Mouse (Mus musculus) ovary, postnatal 10 days (tissue): ENCODE measurements at regions not wholly inside any gene's neighbourhood (a gene's known extent, or its start where the extent isn't known, plus 50 kb on each side); places are given as distances from the start of the nearest gene placed in this dataset.

Experiments used
- DNase-seq: peaks from one replicate; pipeline ENCODE4 v3.0.0; 2022; ENCODE audit warnings: low spot score

- no peak for DNase-seq
These were observed 227.8 kb upstream of the Meis1 start for GRCm38 (mm10) chr11:19246390-19247114.

GRCm38 (mm10) chr11:19253605-19254004 lies 234.8 kb upstream of the Meis1 start:
- DNase-seq = no peak

DNA sequence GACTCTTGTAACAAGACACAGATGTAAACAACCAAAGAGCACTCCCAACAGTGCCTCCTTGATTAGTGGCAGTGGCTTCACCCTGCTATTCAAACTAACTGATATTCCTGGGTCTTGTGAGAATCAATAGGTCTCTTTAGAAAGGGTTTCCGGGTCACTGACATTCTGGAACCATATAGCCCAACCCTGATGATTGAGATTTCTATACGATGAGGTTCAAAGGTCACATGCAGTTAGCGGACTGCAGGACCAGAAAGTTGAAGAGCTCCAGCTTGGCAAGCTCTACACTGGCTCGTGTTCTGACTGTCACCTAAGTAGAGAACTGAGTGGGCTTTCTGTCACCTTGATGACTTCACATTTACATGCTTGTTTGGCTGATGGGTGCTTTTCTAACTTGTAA lies 235.4 kb upstream of the Meis1 start:
- no peak for DNase-seq

DNA sequence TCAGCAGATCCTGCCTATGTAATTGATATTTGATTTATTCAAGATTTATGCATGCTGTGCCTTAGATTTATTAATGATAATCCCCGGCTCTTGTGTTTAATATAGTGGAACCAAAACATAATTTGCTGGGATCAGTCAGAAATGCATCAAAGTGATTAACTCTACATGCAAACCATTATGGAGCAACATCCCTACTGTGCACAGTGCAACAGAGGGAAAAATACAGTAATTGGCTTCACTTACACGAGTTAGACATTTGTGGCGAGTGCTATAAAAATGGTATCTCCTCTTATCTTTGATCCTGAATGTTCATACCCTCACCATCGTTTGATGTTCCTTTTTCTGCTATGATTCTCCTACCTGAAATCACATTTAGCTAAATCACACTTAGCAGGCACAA lies 238.8 kb upstream of the Meis1 start:
- no peak for DNase-seq

DNA sequence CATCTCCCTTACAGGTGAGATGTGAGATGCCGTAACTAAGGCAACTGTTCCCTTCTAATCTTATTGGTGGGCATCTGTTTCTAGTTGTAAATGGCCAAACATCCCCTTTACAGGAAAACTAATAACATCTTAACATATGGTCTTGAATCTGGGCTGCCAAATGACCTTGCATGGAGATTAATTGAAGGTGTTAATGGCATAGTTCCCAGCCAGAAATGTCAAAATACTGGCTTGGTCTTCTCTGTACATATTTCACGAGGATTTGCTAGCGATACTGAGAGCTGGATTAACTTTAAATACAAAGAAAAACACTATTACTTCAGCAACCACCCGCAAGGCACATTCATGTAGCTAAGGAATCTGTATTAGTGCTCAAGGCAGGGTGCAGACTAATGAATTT lies 244.0 kb upstream of the Meis1 start:
- no peak for DNase-seq

DNA sequence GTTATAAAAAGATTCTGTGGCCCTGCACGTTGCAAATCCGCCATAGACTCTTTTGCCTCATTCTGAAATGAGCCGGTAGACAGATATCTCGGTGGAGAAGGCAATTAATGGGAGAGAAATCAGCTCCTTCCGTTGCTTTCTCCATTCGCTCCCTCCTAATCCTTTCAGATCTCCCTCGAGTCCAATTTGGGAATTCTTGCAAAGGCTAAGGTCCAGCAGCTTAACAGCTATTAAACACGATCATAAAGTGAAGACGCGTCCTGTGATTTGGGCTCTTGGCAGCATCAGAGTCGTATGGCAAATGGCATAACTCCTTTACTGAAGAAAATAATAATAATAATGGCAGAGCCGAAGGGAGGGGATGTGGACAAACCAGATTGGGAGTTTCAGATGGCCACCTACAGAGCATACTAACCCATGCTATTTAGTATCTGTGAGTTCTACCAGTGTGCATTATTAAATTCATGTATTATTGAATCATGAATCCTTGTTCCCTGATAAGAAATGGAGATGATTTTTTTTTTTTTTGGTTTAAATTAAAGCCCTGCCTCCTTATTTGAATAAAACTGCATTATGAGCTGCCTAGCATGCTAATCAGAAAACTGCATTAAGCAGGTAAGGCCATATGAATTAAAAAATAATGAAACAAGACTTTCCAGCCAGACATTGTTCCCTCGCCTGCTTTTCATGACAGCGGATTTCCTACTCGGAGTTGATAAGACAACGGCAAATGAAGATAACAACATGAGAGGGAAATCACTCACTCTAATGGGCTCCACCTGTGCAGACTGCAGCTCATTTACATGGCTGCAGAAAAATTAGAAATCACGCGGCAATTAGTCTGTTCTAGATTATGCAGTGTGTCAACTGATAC lies 246.2 kb upstream of the Meis1 start:
- DNase-seq = no peak

GRCm38 (mm10) chr11:19265672-19265972 lies 246.8 kb upstream of the Meis1 start:
- DNase-seq = no peak

- DNase-seq = no peak
These were observed 272.2 kb upstream of the Meis1 start for GRCm38 (mm10) chr11:19290971-19291370.

DNA sequence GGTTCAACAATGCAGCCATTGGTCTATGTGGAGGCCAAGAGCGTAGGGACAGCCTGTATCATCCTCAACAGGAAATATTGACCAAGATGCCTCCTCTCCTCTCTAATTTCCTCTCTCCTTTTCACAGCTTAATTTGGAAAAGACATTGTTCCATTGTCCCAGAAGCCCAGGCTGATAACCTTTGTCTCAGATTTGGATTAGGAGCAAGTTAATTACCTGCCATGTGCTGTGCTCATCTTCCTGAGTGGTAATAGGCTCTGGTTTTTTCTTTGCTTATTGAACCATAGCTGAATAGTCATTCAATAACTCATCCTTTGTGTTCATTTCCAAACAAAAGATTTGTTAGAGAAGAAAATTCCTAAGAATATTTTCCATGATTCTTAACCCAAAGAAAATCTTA lies 280.6 kb upstream of the Meis1 start:
- no peak for DNase-seq

- DNase-seq = no peak
These were observed 287.9 kb upstream of the Meis1 start for GRCm38 (mm10) chr11:19306687-19307086.

GRCm38 (mm10) chr11:19330685-19331239 lies 312.0 kb upstream of the Meis1 start:
- DNase-seq = no peak

DNA sequence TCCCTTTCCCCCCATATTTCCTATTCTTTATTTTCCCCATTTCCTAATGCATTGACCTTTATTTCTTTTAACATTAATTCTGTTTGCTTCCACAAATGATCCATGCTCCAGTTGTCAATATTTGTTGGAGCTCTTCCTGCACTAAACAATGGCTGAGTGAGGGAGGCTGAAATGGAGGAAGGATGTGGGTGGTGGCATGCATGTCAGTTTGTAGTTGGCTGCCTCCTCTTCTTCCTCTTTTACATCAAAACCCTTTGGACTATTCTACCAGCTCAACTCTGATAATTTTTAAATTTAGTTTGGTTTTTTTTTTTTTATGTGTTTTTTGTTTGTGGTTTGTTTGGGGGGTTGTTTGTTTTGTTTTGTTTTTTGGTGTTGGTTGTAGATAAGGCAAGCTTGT lies 313.5 kb upstream of the Meis1 start:
- no peak for DNase-seq

GRCm38 (mm10) chr11:19332727-19333126 lies 313.9 kb upstream of the Meis1 start:
- no peak for DNase-seq

GRCm38 (mm10) chr11:19333908-19334487 lies 315.2 kb upstream of the Meis1 start:
- DNase-seq = no peak

DNA sequence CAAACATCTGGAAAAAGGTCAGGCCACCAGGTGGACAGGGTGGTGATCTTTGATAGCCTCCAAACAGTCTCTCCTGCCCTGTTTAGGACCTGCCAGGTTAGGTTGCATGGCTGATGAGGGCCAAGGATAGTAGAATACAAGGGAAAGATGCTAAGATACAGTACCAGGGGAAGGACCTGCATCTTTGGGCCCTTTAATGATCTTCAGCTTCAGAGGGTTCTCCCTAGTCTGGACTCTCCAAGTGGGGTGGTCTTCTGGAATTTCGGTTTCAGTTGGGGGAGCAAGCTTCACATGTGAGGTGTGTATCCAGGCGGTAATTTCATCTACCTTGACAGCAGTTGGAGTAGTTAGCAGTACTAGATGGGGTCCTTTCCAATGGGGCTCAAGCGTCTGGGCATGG lies 316.6 kb upstream of the Meis1 start:
- no peak for DNase-seq

- DNase-seq = no peak
These were observed 321.0 kb upstream of the Meis1 start for GRCm38 (mm10) chr11:19339721-19340317.

DNA sequence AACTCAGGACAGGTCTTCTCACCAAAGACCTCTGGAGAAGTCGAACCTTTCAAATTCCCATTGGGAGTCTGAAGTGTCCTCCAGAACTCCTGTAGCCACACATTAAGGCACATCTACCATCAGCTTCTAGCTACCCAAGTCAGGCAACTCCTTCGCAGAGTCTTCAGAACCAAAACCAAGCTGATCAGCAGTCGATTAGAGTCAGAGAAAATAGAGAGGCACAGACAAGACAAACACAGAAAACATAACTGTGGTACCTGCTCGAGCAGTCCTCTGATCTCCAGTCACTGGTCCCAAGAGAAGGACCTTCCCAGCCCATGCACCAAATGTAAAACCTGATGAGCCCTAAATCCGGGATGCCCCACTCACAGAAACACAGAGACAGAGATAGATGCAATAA lies 322.1 kb upstream of the Meis1 start:
- no peak for DNase-seq

GRCm38 (mm10) chr11:19341379-19341778 lies 322.6 kb upstream of the Meis1 start:
- DNase-seq = no peak

DNA sequence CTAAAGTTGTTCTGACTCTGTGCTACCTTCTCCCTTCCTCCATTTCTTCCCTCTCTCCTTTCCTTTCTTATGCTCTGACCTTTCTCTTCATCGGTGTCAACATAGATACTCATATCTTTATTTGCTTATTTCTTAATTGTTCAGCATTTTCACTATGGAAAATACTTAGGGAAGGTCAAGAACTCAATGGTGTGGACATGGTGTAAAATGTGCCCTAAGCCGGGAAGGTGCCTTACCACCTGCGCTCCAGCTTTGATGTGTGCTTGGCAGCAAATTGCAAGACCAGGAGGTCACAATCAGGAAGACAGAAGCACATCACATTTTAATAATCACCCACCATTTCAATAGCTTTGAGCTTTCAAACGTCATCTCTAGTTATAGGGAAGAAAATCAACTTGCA lies 324.0 kb upstream of the Meis1 start:
- DNase-seq = no peak

DNA sequence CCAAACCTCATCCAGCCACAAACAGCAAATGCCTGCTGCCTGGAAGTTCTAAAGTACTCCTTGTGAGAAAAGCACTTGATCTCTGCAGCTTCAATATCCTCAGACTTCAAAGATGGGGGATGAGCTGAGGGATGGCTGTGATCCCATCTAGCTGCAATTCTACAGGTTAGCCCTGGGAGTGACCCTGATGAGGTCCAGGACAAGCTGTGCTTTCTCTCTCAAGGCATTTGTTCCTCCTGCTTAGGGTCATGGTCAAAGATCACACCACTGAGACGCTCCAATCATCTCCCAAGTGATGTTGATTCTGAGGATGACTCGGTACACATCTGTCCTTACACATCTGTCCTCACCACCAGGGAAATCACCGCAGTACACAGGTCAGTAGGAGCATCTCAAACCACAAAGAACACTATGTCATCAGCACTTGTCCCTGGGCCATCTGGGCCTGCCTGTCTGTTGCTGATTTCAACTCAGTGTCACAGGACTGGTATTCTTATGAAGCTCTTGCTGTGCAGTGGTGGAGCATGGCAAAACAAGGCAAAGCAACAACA lies 327.6 kb upstream of the Meis1 start:
- no peak for DNase-seq

GRCm38 (mm10) chr11:19350331-19351242 lies 331.8 kb upstream of the Meis1 start:
- no peak for DNase-seq
